Mouse (Mus musculus) C2C12 (cell line): ENCODE measurements around the gene Blvra. TPM values are rescaled to one million over a fixed set of nuclear protein-coding genes. Genes with fewer than 3 reads are reported as not detected.

Experiments used
- H3K27me3 ChIP-seq: one replicate; pipeline ENCODE4 v1.6.1; 2011; ENCODE audit not compliant: control insufficient read depth, insufficient read depth, insufficient read length
- H3K36me3 ChIP-seq: one replicate; pipeline ENCODE4 v1.6.1; 2011; ENCODE audit not compliant: control insufficient read depth, insufficient read depth
- H3K4me3 ChIP-seq: one replicate; pipeline ENCODE4 v1.5.1; 2011; ENCODE audit warnings: mild to moderate bottlenecking, control low read depth; ENCODE audit not compliant: poor library complexity, insufficient read depth, severe bottlenecking
- H3K79me2 ChIP-seq: one replicate; pipeline ENCODE4 v1.6.1; 2011; ENCODE audit not compliant: control insufficient read depth, insufficient read depth
- H3K79me3 ChIP-seq: one replicate; pipeline ENCODE4 v1.6.1; 2011; ENCODE audit warnings: low read depth, control low read depth
- H3ac ChIP-seq: one replicate; pipeline ENCODE3; 2011; ENCODE audit warnings: low read depth; ENCODE audit not compliant: control insufficient read depth, insufficient read length
- CEBPB ChIP-seq: IDR thresholded peaks from one replicate; pipeline ENCODE4 v1.6.1; 2011; ENCODE audit warnings: low read depth, mild to moderate bottlenecking, control low read depth, moderate library complexity
- CTCF ChIP-seq: IDR thresholded peaks from one replicate; pipeline ENCODE4 v1.5.1; 2011; ENCODE audit not compliant: control insufficient read depth, insufficient read depth, insufficient read length
- FOSL1 ChIP-seq: IDR thresholded peaks from one replicate; pipeline ENCODE4 v1.8.0; 2011; ENCODE audit warnings: mild to moderate bottlenecking, low read length; ENCODE audit not compliant: poor library complexity, insufficient read depth, severe bottlenecking
- MAX ChIP-seq: IDR thresholded peaks from one replicate; pipeline ENCODE4 v1.6.1; 2011; ENCODE audit warnings: mild to moderate bottlenecking, control low read depth
- MYOD1 ChIP-seq: IDR thresholded peaks from one replicate; pipeline ENCODE4 v1.6.1; 2011; ENCODE audit warnings: low read depth; ENCODE audit not compliant: control insufficient read depth, insufficient read length
- MYOG ChIP-seq: IDR thresholded peaks from one replicate; pipeline ENCODE4 v1.6.1; 2011; ENCODE audit not compliant: control insufficient read depth, insufficient read length; ENCODE audit errors: extremely low read depth
- USF1 ChIP-seq: IDR thresholded peaks from one replicate; pipeline ENCODE4 v1.6.1; 2011; ENCODE audit warnings: low read depth, mild to moderate bottlenecking, control low read depth, moderate library complexity
- long read RNA-seq, 2 experiments: library from polyadenylated mRNA; unstranded; transcript quantifications; one replicate each; pipeline ENCODE4 v2.0.0; 2019 to 2020
- polyA plus RNA-seq: library from polyadenylated mRNA; unstranded; fragments of >200 nt; fragmentation: generic; extraction: Trizol; gene quantifications from one replicate; pipeline ENCODE4 v1.2.1, GENCODE M21; 2012; ENCODE audit warnings: missing spikeins

The Blvra gene
- 32.6 TPM for polyA plus RNA-seq
- long read RNA-seq, experiment 1, transcript Blvra-201 (8 exons, 1,160 nt), result major isoform, 38 of 82 reads
- long read RNA-seq, experiment 1, partial matches to known transcripts, result 11 of 82 reads
- long read RNA-seq, experiment 1, other reads (novel, unspliced or antisense), result 33 of 82 reads
- long read RNA-seq, experiment 2, transcript Blvra-201 (8 exons, 1,160 nt), result major isoform, 41 of 65 reads
- long read RNA-seq, experiment 2, partial matches to known transcripts, result 2 of 65 reads
- long read RNA-seq, experiment 2, other reads (novel, unspliced or antisense), result 21 of 65 reads

- no peak for TF ChIP-seq CTCF
- no peak for TF ChIP-seq MYOD1
- no peak for TF ChIP-seq CEBPB
- no peak for TF ChIP-seq FOSL1
- TF ChIP-seq MAX, result no peak
- TF ChIP-seq MYOG, result no peak
- TF ChIP-seq USF1, result no peak
- peak within 1 kb of the TSS; percentile 44 for H3K4me3 ChIP-seq
- no peaks in the 10 kb centered on the region for H3K79me3 ChIP-seq
- peaks cover 29% of the 10 kb centered on the region for H3K36me3 ChIP-seq
- H3ac ChIP-seq, result peak within 1 kb of the TSS; percentile 81
- no peaks in the 10 kb centered on the region for H3K79me2 ChIP-seq
- H3K27me3 ChIP-seq, result no peaks in the 10 kb centered on the region
Measured at GRCm38 (mm10) chr2:127070435-127070841, at the start of gene Blvra. Blvra (plus strand) TSS chr2:127070665.

GRCm38 (mm10) chr2:127035006-127035605 lies 35.4 kb upstream of the Blvra start:
- H3K79me3 ChIP-seq, result no peaks in the 10 kb centered on the region
- no peaks in the 10 kb centered on the region for H3K27me3 ChIP-seq
- H3K4me3 ChIP-seq, result no peak overlapping the region
- TF ChIP-seq USF1 (no peak), MYOG (no peak), FOSL1 (no peak), MYOD1 (no peak), MAX (no peak), CTCF (no peak), CEBPB (no peak)
- H3K36me3 ChIP-seq, result peaks cover 34% of the 10 kb centered on the region
- no peaks in the 10 kb centered on the region for H3K79me2 ChIP-seq
- H3ac ChIP-seq, result no peak overlapping the region

GRCm38 (mm10) chr2:127037299-127037698 lies 33.2 kb upstream of the Blvra start:
- Histone ChIP-seq H3K4me3 (no peak overlapping the region), H3K36me3 (peaks cover 38% of the 10 kb centered on the region), H3K27me3 (no peaks in the 10 kb centered on the region), H3K79me2 (no peaks in the 10 kb centered on the region), H3K79me3 (no peaks in the 10 kb centered on the region), H3ac (no peak overlapping the region)
- no peak for TF ChIP-seq CEBPB
- no peak for TF ChIP-seq CTCF
- TF ChIP-seq MYOG, result no peak
- TF ChIP-seq MAX, result no peak
- no peak for TF ChIP-seq FOSL1
- no peak for TF ChIP-seq USF1
- TF ChIP-seq MYOD1, result no peak

GRCm38 (mm10) chr2:127061471-127061870 lies 9.0 kb upstream of the Blvra start:
- H3K27me3 ChIP-seq, result no peaks in the 10 kb centered on the region
- H3K36me3 ChIP-seq, result peaks cover 72% of the 10 kb centered on the region
- TF ChIP-seq MYOG (no peak), USF1 (no peak), MAX (no peak), MYOD1 (no peak), CTCF (no peak), CEBPB (no peak), FOSL1 (no peak)
- no peaks in the 10 kb centered on the region for H3K79me3 ChIP-seq
- no peaks in the 10 kb centered on the region for H3K79me2 ChIP-seq
- H3ac ChIP-seq, result no peak overlapping the region
- H3K4me3 ChIP-seq, result no peak overlapping the region

- no peaks in the 10 kb centered on the region for H3K79me2 ChIP-seq
- TF ChIP-seq USF1 (no peak), FOSL1 (no peak), CEBPB (no peak), MYOD1 (no peak), MYOG (no peak), CTCF (no peak), MAX (no peak)
- no peaks in the 10 kb centered on the region for H3K79me3 ChIP-seq
- no peak overlapping the region for H3K4me3 ChIP-seq
- no peak overlapping the region for H3ac ChIP-seq
- peaks cover 30% of the 10 kb centered on the region for H3K36me3 ChIP-seq
- no peaks in the 10 kb centered on the region for H3K27me3 ChIP-seq
Measured at GRCm38 (mm10) chr2:127068806-127069205, 1.7 kb upstream of the Blvra start.
